8 mouse cellular contexts compared by ENCODE assay signal in genomic region chr4:116787985-116788760, GRCm38 (mm10). TPM values are rescaled to one million over a fixed set of nuclear protein-coding genes. Genes with fewer than 3 reads are reported as not detected.
A peak's percentile ranks its signal among the peaks of the same experiment; 100 is the strongest.
DNase-seq lines count a peak whose midpoint lies in the region; ATAC-seq and TF ChIP-seq lines count a peak whose summit lies in the region.

No protein-coding gene starts in this region.

- TF ChIP-seq CTCF in kidney, postnatal 0 days (IDR thresholded peaks at IDR 0.05; ENCODE audit: low read depth), result peak; percentile 36; the same call in 1 of the 2 replicates

- no peak overlapping the region for H3K9ac ChIP-seq in kidney, postnatal 0 days (ENCODE audit: low read depth, low read length)

- no peaks in the 10 kb centered on the region for H3K36me3 ChIP-seq in kidney, postnatal 0 days (ENCODE audit: insufficient read depth, low read length)
- H3K36me3 ChIP-seq in megakaryocyte, embryonic 14.5 days (replicated peaks; ENCODE audit: low read length), result no peaks in the 10 kb centered on the region

- no peak overlapping the region for H3K4me2 ChIP-seq in kidney, postnatal 0 days (ENCODE audit: low read length)

- DNase-seq in kidney, postnatal 0 days (ENCODE audit: low spot score), result peak; percentile 16
- DNase-seq in kidney, postnatal 14 days, result no peak
- DNase-seq in adipocyte (ENCODE audit: low spot score), result peak; percentile 46
- DNase-seq in fibroblast of lung, adult 2 months (ENCODE audit: low read depth), result peak; percentile 49
- DNase-seq in ovary, postnatal 36 days (ENCODE audit: low spot score), result no peak
- DNase-seq in natural killer cell, adult 2 months (ENCODE audit: low spot score in 2 of 2), result no peak

- no peak overlapping the region for H3K27ac ChIP-seq in kidney, postnatal 0 days

- H3K4me1 ChIP-seq in kidney, postnatal 0 days (replicated peaks; ENCODE audit: insufficient read depth, low read length), result no peaks in the 10 kb centered on the region
- H3K4me1 ChIP-seq in megakaryocyte, embryonic 14.5 days, result peaks cover 11% of the 10 kb centered on the region

- no peak for ATAC-seq in kidney, postnatal 0 days (replicated peaks; ENCODE audit: low FRiP score, low read depth)
- no peak for ATAC-seq in erythroblast, adult 5-6 weeks (replicated peaks; ENCODE audit: low FRiP score, poor library complexity, severe bottlenecking)

- H3K4me3 ChIP-seq in kidney, postnatal 0 days (replicated peaks; ENCODE audit: low read depth, low read length), result no peak overlapping the region
- peak overlapping the region; percentile 36 for H3K4me3 ChIP-seq in megakaryocyte, embryonic 14.5 days (replicated peaks)

- no peaks in the 10 kb centered on the region for H3K27me3 ChIP-seq in kidney, postnatal 0 days (ENCODE audit: insufficient read depth, low read length)
- no peaks in the 10 kb centered on the region for H3K27me3 ChIP-seq in megakaryocyte, embryonic 14.5 days (replicated peaks)

- WGBS in kidney, postnatal 0 days, result 45% methylated on average over 7 of the region's 7 CpGs

- H3K9me3 ChIP-seq in kidney, postnatal 0 days (replicated peaks; ENCODE audit: low read length), result no peaks in the 10 kb centered on the region
- no peaks in the 10 kb centered on the region; the same call in 1 of the 2 replicates for H3K9me3 ChIP-seq in megakaryocyte, embryonic 14.5 days

RNA-seq across cellular contexts. Expression of gene Toe1, which starts 19.3 kb away (rescaled TPM):
- polyA plus RNA-seq in kidney, postnatal 0 days (2015; fragmentation: Nextera tagmentation; extraction: Ambion mirVana), result 28.9 and 30.8 TPM in 2 replicates
- polyA plus RNA-seq in megakaryocyte, embryonic 14.5 days (2012; ENCODE audit: insufficient read depth, low replicate concordance), result 1.3 TPM in 1 of 2 replicates, not detected in the other
- total RNA-seq in erythroblast, adult 5-6 weeks (2015; ENCODE audit: low replicate concordance), result 8.6 and 10.4 TPM in 2 replicates
- total RNA-seq in erythroblast, adult 5-6 weeks (2017; ENCODE audit: low replicate concordance), result 14.3 and 20.5 TPM in 2 replicates

RNA-seq across cellular contexts. Expression of gene Mutyh, which starts 19.4 kb away (rescaled TPM):
- 8.8 and 9.9 TPM in 2 replicates for polyA plus RNA-seq in kidney, postnatal 0 days (2015; fragmentation: Nextera tagmentation; extraction: Ambion mirVana)
- polyA plus RNA-seq in megakaryocyte, embryonic 14.5 days (2012; ENCODE audit: insufficient read depth, low replicate concordance), result 1.6 and 4.5 TPM in 2 replicates
- total RNA-seq in erythroblast, adult 5-6 weeks (2015; ENCODE audit: low replicate concordance), result 0.58 TPM in 1 of 2 replicates, not detected in the other
- 0.43 and 0.98 TPM in 2 replicates for total RNA-seq in erythroblast, adult 5-6 weeks (2017; ENCODE audit: low replicate concordance)

RNA-seq across cellular contexts. Expression of gene Hpdl, which starts 33.3 kb away (rescaled TPM):
- 2.2 and 2.3 TPM in 2 replicates for polyA plus RNA-seq in kidney, postnatal 0 days (2015; fragmentation: Nextera tagmentation; extraction: Ambion mirVana)
- polyA plus RNA-seq in megakaryocyte, embryonic 14.5 days (2012; ENCODE audit: insufficient read depth, low replicate concordance), result 0.54 and 0.94 TPM in 2 replicates
- total RNA-seq in erythroblast, adult 5-6 weeks (2015; ENCODE audit: low replicate concordance), result not detected in 2 replicates
- not detected in 2 replicates for total RNA-seq in erythroblast, adult 5-6 weeks (2017; ENCODE audit: low replicate concordance)

Comparison
In these comparisons a context has a peak if more than half of its experiments do, and no peak if none do; other contexts are left out.
1. DNase-seq: peak in kidney, postnatal 0 days (single experiment), adipocyte (single experiment) and fibroblast of lung, adult 2 months (single experiment); none in kidney, postnatal 14 days (single experiment), ovary, postnatal 36 days (single experiment) and natural killer cell, adult 2 months (0 of 2).
2. RNA of gene Toe1, which starts 19.3 kb away (polyA plus RNA-seq): 28.9 to 30.8 TPM in kidney, postnatal 0 days; 1.3 TPM in megakaryocyte, embryonic 14.5 days; every median in the first group is over 10 times any median in the second.